Mouse (Mus musculus) liver, postnatal 0 days (tissue): ENCODE results near the gene Prl7d1.
"Not testable (repeated sequence)": the region's sequence is repeated elsewhere in the genome, so short reads cannot be mapped to it uniquely, and the experiment has no call there.

Source experiments
- CTCF ChIP-seq: sonication (generic); IDR thresholded peaks from 2 replicates; pipeline ENCODE4 v1.5.1; 2016; ENCODE audit warnings: antibody characterized with exemption, low read depth
- EP300 ChIP-seq: IDR thresholded peaks from 2 replicates; pipeline ENCODE4 v1.6.1; 2016; ENCODE audit warnings: antibody characterized with exemption, low read depth, mild to moderate bottlenecking

DNA sequence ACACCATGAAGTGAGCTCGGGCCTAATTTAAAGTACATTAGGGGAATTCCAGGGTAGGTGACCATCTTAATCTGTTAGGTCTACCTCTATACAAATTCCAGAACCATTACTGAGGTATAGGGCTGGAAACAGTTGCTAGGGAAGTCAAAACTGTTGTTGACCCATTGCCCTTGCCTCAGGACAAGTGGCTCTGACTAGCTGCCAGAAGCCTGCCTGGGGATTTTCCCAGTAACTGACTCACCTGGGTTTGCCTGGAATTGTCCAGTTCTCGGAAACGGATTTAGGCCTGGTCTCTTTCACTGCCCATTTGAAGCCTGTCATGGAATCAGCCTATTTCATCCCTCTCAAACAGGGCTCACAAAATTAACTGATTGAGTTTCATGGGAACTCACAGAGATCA, 8.5 kb upstream of the Prl7d1 start:
- TF ChIP-seq CTCF, EP300: not testable (repeated sequence)
